Mouse (Mus musculus): ENCODE measurements around the gene Agtr1a. TPM values are rescaled to one million over a fixed set of nuclear protein-coding genes. Genes with fewer than 3 reads are reported as not detected.

Gene Agtr1a
- polyA plus RNA-seq, 1 experiment from 2014 or later, result not detected

DNA sequence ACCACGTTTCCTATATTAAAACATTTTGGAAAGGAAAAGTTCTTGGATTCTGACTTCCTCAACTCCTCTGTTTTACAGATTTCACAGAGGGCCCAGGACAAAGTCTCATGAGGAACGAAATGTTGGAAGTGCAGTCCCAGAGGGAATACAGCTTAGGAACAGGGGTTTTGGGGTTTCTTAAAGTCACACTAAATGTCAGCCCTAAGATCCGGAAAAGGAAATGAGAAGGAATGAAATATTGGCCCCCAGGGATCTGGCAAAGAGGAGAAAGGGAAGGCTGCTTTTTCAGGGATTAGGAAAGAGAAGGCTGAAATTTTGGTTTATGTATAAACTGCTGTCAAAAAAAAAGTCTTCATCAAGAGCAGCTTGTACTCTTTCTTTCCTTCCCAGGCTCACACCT is 60.2 kb downstream of the Agtr1a start:
- H3K4me3 ChIP-seq (ENCODE audit: inconsistent target), result no peak overlapping the region
- WGBS (ENCODE audit: missing documents), result 89% methylated on average over 3 of the region's 3 CpGs

DNA sequence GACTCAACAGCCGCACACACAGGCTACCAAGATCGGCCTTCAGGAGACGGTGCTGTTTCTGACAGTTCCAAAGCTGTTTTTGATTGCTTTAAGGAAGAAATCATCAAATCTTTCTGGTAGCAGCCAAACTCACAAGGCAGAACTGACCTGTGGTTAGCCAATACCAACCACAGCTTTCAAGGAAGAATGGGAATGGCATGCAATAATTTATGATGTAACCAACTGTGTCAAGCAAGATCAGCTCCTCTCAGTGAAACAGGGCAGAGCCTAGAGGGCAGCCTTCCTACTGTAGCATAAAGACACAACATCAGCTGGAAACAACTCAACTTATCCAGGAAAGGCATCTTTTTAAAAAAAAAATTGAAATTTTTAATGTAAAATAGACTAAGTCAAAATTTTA is 62.6 kb downstream of the Agtr1a start:
- 75% methylated on average over 3 of the region's 3 CpGs for WGBS (ENCODE audit: missing documents)
- no peak overlapping the region for H3K4me3 ChIP-seq (ENCODE audit: inconsistent target)
- no peaks in the 10 kb centered on the region for H3K36me3 ChIP-seq (ENCODE audit: inconsistent target)
- no peaks in the 10 kb centered on the region for H3K79me2 ChIP-seq (ENCODE audit: inconsistent target)
- H3K27ac ChIP-seq, result no peak overlapping the region

More for the DNA sequence above, 60.2 kb downstream of the Agtr1a start:
- H3K27ac ChIP-seq, result no peak overlapping the region
- no peaks in the 10 kb centered on the region for H3K36me3 ChIP-seq (ENCODE audit: inconsistent target)
- H3K79me2 ChIP-seq (ENCODE audit: inconsistent target), result no peaks in the 10 kb centered on the region

DNA sequence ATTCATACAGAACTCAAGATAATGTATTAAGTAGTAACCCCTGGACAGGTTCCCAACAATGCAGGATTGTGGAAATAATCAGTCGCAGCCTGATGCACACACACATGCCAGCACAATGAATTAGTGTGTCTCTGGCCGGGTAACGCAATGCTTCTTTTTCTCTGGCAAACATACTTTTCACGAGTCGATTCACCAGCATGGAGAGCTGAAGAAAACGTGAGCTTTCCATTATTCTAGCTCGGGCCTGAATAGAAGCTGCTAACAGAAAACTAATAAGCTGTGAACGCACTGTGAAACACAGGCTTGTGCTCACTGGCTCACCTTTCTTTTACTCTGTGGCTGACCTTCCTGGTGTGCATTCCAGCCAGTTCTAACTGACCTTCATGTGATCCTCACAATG is 64.4 kb downstream of the Agtr1a start:
- H3K4me3 ChIP-seq (ENCODE audit: inconsistent target), result no peak overlapping the region
- no peaks in the 10 kb centered on the region for H3K79me2 ChIP-seq (ENCODE audit: inconsistent target)
- WGBS (ENCODE audit: missing documents), result 87% methylated on average over 8 of the region's 8 CpGs
- H3K36me3 ChIP-seq (ENCODE audit: inconsistent target), result no peaks in the 10 kb centered on the region
- H3K27ac ChIP-seq, result no peak overlapping the region

DNA sequence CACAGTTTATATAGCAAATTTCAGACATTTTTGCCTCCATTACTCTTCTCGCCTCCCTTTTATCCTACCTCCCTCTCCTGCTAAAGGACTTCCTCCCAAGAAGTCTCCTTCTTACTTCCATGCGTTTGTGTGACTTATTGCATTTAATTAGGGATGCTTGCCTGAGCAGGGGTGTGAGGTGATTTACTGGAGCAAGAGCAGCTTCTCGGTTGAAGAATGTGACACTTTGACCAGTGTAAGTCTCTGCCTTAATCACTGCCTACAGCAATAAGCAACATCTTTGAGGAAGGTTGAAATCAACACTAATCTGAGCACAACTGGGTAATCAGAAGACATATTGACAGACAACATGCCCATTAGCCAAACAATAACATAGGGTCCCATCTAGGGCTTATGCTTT is 67.6 kb downstream of the Agtr1a start:
- Histone ChIP-seq H3K79me2 (ENCODE audit: inconsistent target) (no peaks in the 10 kb centered on the region), H3K36me3 (ENCODE audit: inconsistent target) (no peaks in the 10 kb centered on the region)
- 76% methylated on average over 3 of the region's 3 CpGs for WGBS (ENCODE audit: missing documents)

DNA sequence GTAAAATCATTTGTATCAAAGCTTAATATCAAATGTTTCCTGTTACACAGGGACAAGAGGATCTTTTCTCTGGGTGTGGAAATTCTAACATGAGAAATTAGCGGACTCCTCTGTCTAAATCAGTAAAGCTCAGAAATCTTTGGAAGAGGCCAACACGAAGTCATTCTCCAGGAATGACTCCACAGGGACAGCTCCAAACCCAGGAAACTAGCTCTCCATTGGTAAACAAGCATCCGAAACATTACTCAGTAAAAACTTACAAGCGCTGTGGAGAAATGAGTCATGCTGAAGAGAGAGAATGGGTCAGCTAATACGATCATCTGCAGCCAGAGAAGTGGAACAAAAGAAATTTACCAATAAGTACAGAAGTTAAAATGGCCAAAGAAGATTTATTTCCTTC is 82.4 kb downstream of the Agtr1a start:
- H3K79me2 ChIP-seq (ENCODE audit: inconsistent target), result no peaks in the 10 kb centered on the region
- H3K36me3 ChIP-seq (ENCODE audit: inconsistent target), result no peaks in the 10 kb centered on the region
- 86% methylated on average over 5 of the region's 5 CpGs for WGBS (ENCODE audit: missing documents)
- H3K27ac ChIP-seq, result no peak overlapping the region
- H3K4me3 ChIP-seq (ENCODE audit: inconsistent target), result no peak overlapping the region

More for the DNA sequence above, 67.6 kb downstream of the Agtr1a start:
- no peak overlapping the region for H3K27ac ChIP-seq
- H3K4me3 ChIP-seq (ENCODE audit: inconsistent target), result no peak overlapping the region

DNA sequence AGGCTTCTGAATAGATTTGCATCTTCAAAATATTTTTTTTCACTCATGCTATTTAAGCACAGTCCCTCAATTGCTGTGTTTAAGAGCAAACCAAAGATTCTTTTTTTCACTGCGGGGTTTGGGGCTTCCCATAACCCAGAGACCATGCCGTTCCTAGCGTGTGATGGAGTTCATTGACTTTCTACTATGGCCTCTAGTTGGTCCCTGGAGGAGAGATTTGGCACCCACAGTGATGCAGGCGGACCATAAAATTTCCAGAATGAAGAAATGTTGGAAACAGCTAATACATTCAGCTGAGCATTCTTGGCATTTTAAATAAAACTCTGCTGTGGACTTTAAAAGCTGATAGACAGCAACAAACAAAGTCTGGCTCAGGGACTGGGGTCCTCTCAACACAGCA is 90.8 kb downstream of the Agtr1a start:
- Histone ChIP-seq H3K4me3 (ENCODE audit: inconsistent target) (no peak overlapping the region), H3K27ac (no peak overlapping the region), H3K79me2 (ENCODE audit: inconsistent target) (no peaks in the 10 kb centered on the region), H3K36me3 (ENCODE audit: inconsistent target) (no peaks in the 10 kb centered on the region)
- WGBS (ENCODE audit: missing documents), result 96% methylated on average over 4 of the region's 4 CpGs

DNA sequence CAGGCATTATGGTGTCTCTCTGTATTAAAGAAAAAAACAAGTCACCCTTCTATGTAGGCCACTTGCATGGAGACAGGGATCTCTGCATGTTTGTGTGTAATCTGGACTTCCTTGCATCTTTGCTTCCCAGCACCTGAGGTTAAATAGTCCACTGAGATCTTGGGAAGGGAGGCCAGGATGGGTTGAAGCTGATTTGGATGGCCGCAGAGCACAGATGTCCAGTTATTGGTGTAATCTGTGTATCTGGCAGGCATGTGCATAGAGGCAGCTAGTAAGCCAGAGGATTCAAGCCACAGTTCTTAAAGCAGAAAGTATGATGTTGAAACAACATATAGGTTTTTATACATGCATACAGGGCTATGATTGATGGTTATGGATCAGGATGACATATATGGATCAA is 91.2 kb downstream of the Agtr1a start:
- Histone ChIP-seq H3K36me3 (ENCODE audit: inconsistent target) (no peaks in the 10 kb centered on the region), H3K4me3 (ENCODE audit: inconsistent target) (no peak overlapping the region), H3K27ac (no peak overlapping the region), H3K79me2 (ENCODE audit: inconsistent target) (no peaks in the 10 kb centered on the region)
- WGBS (ENCODE audit: missing documents), result 100% methylated on average over 1 of the region's 1 CpGs

Other genes starting within 250 kb of the Agtr1a start
- 1.3 to 6.3 TPM (median 1.4 TPM) in 3 replicates for gene Mboat1, start 200.0 kb upstream of the Agtr1a start, polyA plus RNA-seq (2018)
- 42.0 to 93.7 TPM (median 89.2 TPM) in 3 replicates for gene Uqcrfs1, start 208.9 kb downstream of the Agtr1a start, polyA plus RNA-seq (2018)